ENCODE assay signal across 8 mouse cellular contexts in the genomic region with DNA sequence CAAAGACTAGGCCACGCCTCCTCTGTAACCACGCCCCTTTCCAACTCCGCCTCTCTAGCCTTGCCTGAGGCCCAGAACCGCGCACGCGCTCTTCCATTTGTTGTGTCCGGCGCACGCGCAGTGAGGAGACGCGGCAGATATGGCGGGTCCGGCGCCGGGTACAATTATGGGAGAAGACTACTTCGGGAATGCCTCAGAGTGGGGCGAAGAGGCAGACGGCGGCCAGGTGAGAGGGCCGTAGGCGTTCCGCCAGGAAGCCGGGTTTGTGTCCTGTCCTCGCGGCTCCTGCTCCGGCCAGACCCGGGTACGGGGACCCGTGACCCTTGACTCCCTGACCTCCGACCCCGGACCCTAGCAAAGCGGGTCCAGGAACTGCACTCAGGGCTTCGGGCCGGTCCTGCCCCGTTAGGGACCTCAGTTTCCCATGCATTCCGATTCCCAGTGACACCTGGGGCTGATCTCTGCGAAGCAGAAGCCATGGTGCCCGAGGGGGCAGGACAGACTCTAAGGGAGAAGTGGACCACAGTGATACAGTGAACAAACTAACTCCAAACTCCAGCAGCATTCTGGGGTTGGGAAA. TPM values are rescaled to one million over a fixed set of nuclear protein-coding genes. Genes with fewer than 3 reads are reported as not detected.
DNase-seq lines count a peak whose midpoint lies in the region; ATAC-seq lines count a peak whose summit lies in the region.

Gene Nelfcd, plus strand, starts transcription at position 74 of the 580 bp plus-strand sequence.

- intact Hi-C loops in gastrocnemius, postnatal 14 days (cut with DNase I; ENCODE audit: low total_unique reads), result no loop called here
- intact Hi-C loops in left cerebral cortex, postnatal 10 days (cut with DNase I), result loop anchor here (5.0 kb wide), 1 partner anchor 84 kb away; no protein-coding TSS in a partner anchor

- ATAC-seq in inflammation-experienced regulatory T-cells, adult 6 months, result peak; percentile 99
- ATAC-seq in megakaryocyte-erythroid progenitor cell, adult 5-6 weeks (replicated peaks; ENCODE audit: low FRiP score, low TSS enrichment, poor library complexity, severe bottlenecking), result peak; percentile 95

- DNase-seq in adipocyte (ENCODE audit: low spot score), result peak; percentile 98
- DNase-seq in embryo, embryonic 10 days (ENCODE audit: low spot score), result peak; percentile 100
- DNase-seq in gastrocnemius, postnatal 14 days, result peak; percentile 94
- peak; percentile 88 to 95 for DNase-seq in left cerebral cortex, postnatal 10 days (ENCODE audit: extremely low spot score in 1 of 2, low spot score in 2 of 2)
- DNase-seq in right cerebral cortex, postnatal 25 days, result peak; percentile 90
- DNase-seq in urinary bladder, postnatal 4 days (ENCODE audit: low spot score in 2 of 2), result peak; percentile 89 to 95

RNA-seq across cellular contexts. Expression of gene Nelfcd, which starts in this region (rescaled TPM):
- total RNA-seq in gastrocnemius, postnatal 14 days (2021), result 10 to 100 TPM; 28.5 to 29.4 TPM
- 10 to 100 TPM; 47.4 to 61.1 (median 53.4) TPM for polyA plus RNA-seq in inflammation-experienced regulatory T-cells, adult 6 months (2017; shearing (Covaris generic))
- total RNA-seq in left cerebral cortex, postnatal 10 days (2021), result 10 to 100 TPM; 56.6 to 59.1 TPM
- total RNA-seq in megakaryocyte-erythroid progenitor cell, adult 5-6 weeks (2014; fragmentation: Nextera tagmentation), result 73.4 and 90.4 TPM in 2 replicates
- total RNA-seq in megakaryocyte-erythroid progenitor cell, adult 5-6 weeks (2017), result 49.0 and 50.4 TPM in 2 replicates

Comparison
In these comparisons a context has a peak if more than half of its experiments do, and no peak if none do; other contexts are left out.
1. Peak in every context shown above with its lines: DNase-seq and ATAC-seq.